Mouse (Mus musculus) liver, postnatal 0 days (tissue): ENCODE measurements at regions not wholly inside any gene's neighbourhood (a gene's known extent, or its start where the extent isn't known, plus 50 kb on each side); places are given as distances from the start of the nearest gene placed in this dataset.

Source experiments
- ATAC-seq: fragments of 200-750 bp; cut with Nextera tagmentation; 2 replicates; pipeline ENCODE4 v1.8.0; 2017; ENCODE audit warnings: mild to moderate bottlenecking, moderate library complexity
- DNase-seq: peaks from one replicate; pipeline ENCODE4 v3.0.0-alpha.2; 2016
- H3K27ac ChIP-seq: fragments of 300-500 bp; sonication (generic); 2 replicates; pipeline ENCODE4 v1.5.1; 2014; ENCODE audit warnings: antibody characterized with exemption, moderate library complexity, mild to moderate bottlenecking, low read depth
- H3K27me3 ChIP-seq: fragments of 300-500 bp; sonication (generic); 2 replicates; pipeline ENCODE4 v1.6.1; 2014; ENCODE audit warnings: low read length, control low read depth, mixed read lengths; ENCODE audit not compliant: insufficient read depth
- H3K36me3 ChIP-seq: fragments of 300-500 bp; sonication (generic); replicated peaks from 2 replicates; pipeline ENCODE4 v1.6.1; 2014; ENCODE audit warnings: mild to moderate bottlenecking, control low read depth, low read length, moderate library complexity, mixed read lengths; ENCODE audit not compliant: insufficient read depth
- H3K4me1 ChIP-seq: fragments of 300-500 bp; sonication (generic); 2 replicates; pipeline ENCODE4 v1.6.1; 2014; ENCODE audit warnings: antibody characterized with exemption, mild to moderate bottlenecking, control low read depth; ENCODE audit not compliant: insufficient read depth
- H3K4me2 ChIP-seq: fragments of 300-500 bp; sonication (generic); 2 replicates; pipeline ENCODE4 v1.6.1; 2014; ENCODE audit warnings: low read depth, mild to moderate bottlenecking, low read length, moderate library complexity, mixed read lengths
- H3K4me3 ChIP-seq: fragments of 300-500 bp; sonication (generic); 2 replicates; pipeline ENCODE4 v1.5.1; 2014; ENCODE audit warnings: low read depth, low read length
- H3K9ac ChIP-seq: fragments of 300-500 bp; sonication (generic); replicated peaks from 2 replicates; pipeline ENCODE4 v1.6.1; 2014; ENCODE audit warnings: mild to moderate bottlenecking, moderate library complexity
- H3K9me3 ChIP-seq: fragments of 300-500 bp; sonication (generic); 2 replicates; pipeline ENCODE4 v1.6.1; 2016; ENCODE audit warnings: mild to moderate bottlenecking, control low read depth, low read length, mixed read lengths
- CTCF ChIP-seq: sonication (generic); IDR thresholded peaks from 2 replicates; pipeline ENCODE4 v1.5.1; 2016; ENCODE audit warnings: antibody characterized with exemption, low read depth
- EP300 ChIP-seq: IDR thresholded peaks from 2 replicates; pipeline ENCODE4 v1.6.1; 2016; ENCODE audit warnings: antibody characterized with exemption, low read depth, mild to moderate bottlenecking
- WGBS: fragments of 180-500 bp; shearing (Covaris S2); extraction: QIAGEN DNeasy Blood & Tissue Kit; methylation state at CpG from one replicate; pipeline ENCODE4 v1.1.7; 2014; ENCODE audit not compliant: insufficient replicate concordance; 5-methylcytosine and 5-hydroxymethylcytosine counted together

- Histone ChIP-seq H3K4me3 (no peak overlapping the region), H3K27ac (no peak overlapping the region), H3K36me3 (no peaks in the 10 kb centered on the region), H3K4me2 (no peak overlapping the region), H3K9me3 (no peaks in the 10 kb centered on the region), H3K4me1 (no peaks in the 10 kb centered on the region), H3K9ac (no peak overlapping the region), H3K27me3 (no peaks in the 10 kb centered on the region)
- ATAC-seq (no peak), DNase-seq (no peak)
- no peak for TF ChIP-seq EP300
- no peak for TF ChIP-seq CTCF
Observed at GRCm38 (mm10) chr4:72444177-72444770, 243.6 kb upstream of the Tle1 start.

GRCm38 (mm10) chr4:72437367-72437766, 236.6 kb upstream of the Tle1 start:
- ATAC-seq (no peak), DNase-seq (no peak)
- H3K9ac ChIP-seq = no peak overlapping the region
- no peaks in the 10 kb centered on the region for H3K4me1 ChIP-seq
- no peak for TF ChIP-seq CTCF
- TF ChIP-seq EP300 = no peak
- H3K4me2 ChIP-seq = no peak overlapping the region
- H3K27me3 ChIP-seq = no peaks in the 10 kb centered on the region
- H3K36me3 ChIP-seq = no peaks in the 10 kb centered on the region
- no peak overlapping the region for H3K4me3 ChIP-seq
- H3K9me3 ChIP-seq = no peaks in the 10 kb centered on the region
- no peak overlapping the region for H3K27ac ChIP-seq

GRCm38 (mm10) chr4:72425316-72425715, 224.6 kb upstream of the Tle1 start:
- ATAC-seq (no peak), DNase-seq (no peak)
- no peaks in the 10 kb centered on the region for H3K9me3 ChIP-seq
- H3K9ac ChIP-seq = no peak overlapping the region
- no peak overlapping the region for H3K4me3 ChIP-seq
- no peaks in the 10 kb centered on the region for H3K27me3 ChIP-seq
- 27% methylated on average over 1 of the region's 1 CpGs for WGBS
- H3K36me3 ChIP-seq = no peaks in the 10 kb centered on the region
- no peak for TF ChIP-seq CTCF
- TF ChIP-seq EP300 = no peak
- H3K4me2 ChIP-seq = no peak overlapping the region
- H3K4me1 ChIP-seq = no peaks in the 10 kb centered on the region
- no peak overlapping the region for H3K27ac ChIP-seq

GRCm38 (mm10) chr4:72412100-72412788, 211.5 kb upstream of the Tle1 start:
- DNase-seq (no peak), ATAC-seq (no peak)
- Histone ChIP-seq H3K27me3 (no peaks in the 10 kb centered on the region), H3K4me2 (no peak overlapping the region), H3K4me3 (no peak overlapping the region), H3K9me3 (no peaks in the 10 kb centered on the region), H3K36me3 (no peaks in the 10 kb centered on the region), H3K4me1 (no peaks in the 10 kb centered on the region), H3K27ac (no peak overlapping the region), H3K9ac (no peak overlapping the region)
- TF ChIP-seq EP300 = no peak
- no peak for TF ChIP-seq CTCF
- 68% methylated on average over 8 of the region's 8 CpGs for WGBS

- Histone ChIP-seq H3K4me3 (no peak overlapping the region), H3K9me3 (no peaks in the 10 kb centered on the region), H3K36me3 (no peaks in the 10 kb centered on the region), H3K27me3 (no peaks in the 10 kb centered on the region), H3K4me2 (no peak overlapping the region), H3K9ac (no peak overlapping the region), H3K27ac (no peak overlapping the region), H3K4me1 (no peaks in the 10 kb centered on the region)
- DNase-seq (no peak), ATAC-seq (no peak)
- no peak for TF ChIP-seq EP300
- TF ChIP-seq CTCF = no peak
- 73% methylated on average over 3 of the region's 3 CpGs for WGBS
Observed at GRCm38 (mm10) chr4:72411343-72411742, 210.6 kb upstream of the Tle1 start.

- ATAC-seq (no peak), DNase-seq (no peak)
- H3K4me3 ChIP-seq = no peak overlapping the region
- H3K9me3 ChIP-seq = no peaks in the 10 kb centered on the region
- H3K4me2 ChIP-seq = no peak overlapping the region
- H3K27ac ChIP-seq = no peak overlapping the region
- H3K27me3 ChIP-seq = no peaks in the 10 kb centered on the region
- no peak overlapping the region for H3K9ac ChIP-seq
- H3K4me1 ChIP-seq = no peaks in the 10 kb centered on the region
- no peaks in the 10 kb centered on the region for H3K36me3 ChIP-seq
- TF ChIP-seq EP300 (no peak), CTCF (no peak)
- WGBS = 41% methylated on average over 1 of the region's 1 CpGs
Observed at GRCm38 (mm10) chr4:72400759-72401158, 200.0 kb upstream of the Tle1 start.
